Mouse (Mus musculus) forebrain, embryonic 16.5 days (tissue): ENCODE measurements around the gene Selenoi. TPM values are rescaled to one million over a fixed set of nuclear protein-coding genes. Genes with fewer than 3 reads are reported as not detected.

Source experiments
- ATAC-seq: fragments of 200-750 bp; cut with Nextera tagmentation; 2 replicates; pipeline ENCODE4 v1.8.0; 2017; ENCODE audit warnings: mild to moderate bottlenecking, moderate library complexity
- H3K27ac ChIP-seq: fragments of 300-500 bp; sonication (generic); 2 replicates; pipeline ENCODE4 v1.5.1; 2014; ENCODE audit warnings: low read length, control low read depth
- H3K27me3 ChIP-seq: fragments of 300-500 bp; sonication (generic); replicated peaks from 2 replicates; pipeline ENCODE4 v1.6.1; 2014; ENCODE audit warnings: low read length; ENCODE audit not compliant: control insufficient read depth, insufficient read depth
- H3K36me3 ChIP-seq: fragments of 300-500 bp; sonication (generic); 2 replicates; pipeline ENCODE4 v1.6.1; 2014; ENCODE audit not compliant: control insufficient read depth, insufficient read depth
- H3K4me1 ChIP-seq: fragments of 300-500 bp; sonication (generic); replicated peaks from 2 replicates; pipeline ENCODE4 v1.6.1; 2014; ENCODE audit warnings: low read length; ENCODE audit not compliant: control insufficient read depth, insufficient read depth
- H3K4me2 ChIP-seq: fragments of 300-500 bp; sonication (generic); 2 replicates; pipeline ENCODE4 v1.6.1; 2014; ENCODE audit warnings: mild to moderate bottlenecking, low read length, control low read depth
- H3K4me3 ChIP-seq: fragments of 300-500 bp; sonication (generic); replicated peaks from 2 replicates; pipeline ENCODE4 v1.5.1; 2014; ENCODE audit warnings: mild to moderate bottlenecking, low read length, control low read depth
- H3K9ac ChIP-seq: fragments of 300-500 bp; sonication (generic); replicated peaks from 2 replicates; pipeline ENCODE4 v1.6.1; 2014; ENCODE audit warnings: low read depth, low read length, control low read depth
- H3K9me3 ChIP-seq: fragments of 300-500 bp; sonication (generic); 2 replicates; pipeline ENCODE4 v1.6.1; 2016; ENCODE audit warnings: low read length; ENCODE audit not compliant: control insufficient read depth
- WGBS: fragments of 180-500 bp; shearing (Covaris S2); extraction: QIAGEN DNeasy Blood & Tissue Kit; methylation state at CpG from one replicate; pipeline ENCODE4 v1.1.7; 2014; 5-methylcytosine and 5-hydroxymethylcytosine counted together
- polyA plus RNA-seq: library from polyadenylated mRNA; unstranded; fragments of >200 nt; fragmentation: Nextera tagmentation; extraction: Ambion mirVana; gene quantifications from 2 replicates; pipeline ENCODE4 v1.2.1, GENCODE M21; 2015

Selenoi gene
- polyA plus RNA-seq, 1 experiment from 2014 or later: 30.1 TPM

- no peaks in the 10 kb centered on the region for H3K27me3 ChIP-seq
- no peak for ATAC-seq
- H3K9me3 ChIP-seq: no peaks in the 10 kb centered on the region
- peaks cover 21% of the 10 kb centered on the region for H3K4me1 ChIP-seq
- peak overlapping the region; percentile 75 for H3K9ac ChIP-seq
- H3K4me3 ChIP-seq: peak overlapping the region; percentile 96
- peak overlapping the region; percentile 83 for H3K4me2 ChIP-seq
- H3K27ac ChIP-seq: peak overlapping the region; percentile 86
- H3K36me3 ChIP-seq: no peaks in the 10 kb centered on the region
- WGBS: 31% methylated on average over 16 of the region's 16 CpGs
Measured at GRCm38 (mm10) chr5:30231891-30232270, 500 bp upstream of the Selenoi start.

- H3K9ac ChIP-seq: peak overlapping the region; percentile 91
- no peaks in the 10 kb centered on the region for H3K36me3 ChIP-seq
- peaks cover 21% of the 10 kb centered on the region for H3K4me1 ChIP-seq
- 2% methylated on average over 15 of the region's 15 CpGs for WGBS
- H3K27me3 ChIP-seq: no peaks in the 10 kb centered on the region
- H3K9me3 ChIP-seq: no peaks in the 10 kb centered on the region
- ATAC-seq: no peak
- H3K4me3 ChIP-seq: peak overlapping the region; percentile 96
- peak overlapping the region; percentile 83 for H3K4me2 ChIP-seq
- peak overlapping the region; percentile 93 for H3K27ac ChIP-seq
Measured at GRCm38 (mm10) chr5:30233042-30233441, 661 bp downstream of the Selenoi start.

- Histone ChIP-seq H3K27me3 (no peaks in the 10 kb centered on the region), H3K9me3 (no peaks in the 10 kb centered on the region), H3K27ac (no peak overlapping the region), H3K9ac (no peak overlapping the region), H3K4me3 (peak overlapping the region; percentile 96; the same call in 1 of the 2 replicates), H3K4me2 (peak overlapping the region; percentile 83), H3K36me3 (no peaks in the 10 kb centered on the region), H3K4me1 (peaks cover 21% of the 10 kb centered on the region)
- 63% methylated on average over 8 of the region's 8 CpGs for WGBS
- ATAC-seq: no peak
Measured at GRCm38 (mm10) chr5:30233979-30234378, 1.6 kb downstream of the Selenoi start.

GRCm38 (mm10) chr5:30235641-30236126 lies 3.3 kb downstream of the Selenoi start:
- no peak for ATAC-seq
- no peaks in the 10 kb centered on the region for H3K36me3 ChIP-seq
- peaks cover 21% of the 10 kb centered on the region for H3K4me1 ChIP-seq
- H3K27me3 ChIP-seq: no peaks in the 10 kb centered on the region
- H3K4me3 ChIP-seq: no peak overlapping the region
- no peaks in the 10 kb centered on the region for H3K9me3 ChIP-seq
- no peak overlapping the region for H3K27ac ChIP-seq
- 91% methylated on average over 2 of the region's 2 CpGs for WGBS
- no peak overlapping the region for H3K9ac ChIP-seq
- H3K4me2 ChIP-seq: no peak overlapping the region

GRCm38 (mm10) chr5:30238533-30238932 lies 6.2 kb downstream of the Selenoi start:
- H3K4me3 ChIP-seq: no peak overlapping the region
- 96% methylated on average over 5 of the region's 5 CpGs for WGBS

GRCm38 (mm10) chr5:30240552-30240951 lies 8.2 kb downstream of the Selenoi start:
- no peaks in the 10 kb centered on the region for H3K9me3 ChIP-seq
- no peak for ATAC-seq
- WGBS: 96% methylated on average over 7 of the region's 7 CpGs
- no peaks in the 10 kb centered on the region for H3K4me1 ChIP-seq
- no peaks in the 10 kb centered on the region for H3K36me3 ChIP-seq
- H3K9ac ChIP-seq: no peak overlapping the region
- H3K27ac ChIP-seq: no peak overlapping the region
- H3K4me3 ChIP-seq: no peak overlapping the region
- H3K27me3 ChIP-seq: no peaks in the 10 kb centered on the region
- H3K4me2 ChIP-seq: no peak overlapping the region

More at GRCm38 (mm10) chr5:30238533-30238932, 6.2 kb downstream of the Selenoi start:
- H3K4me1 ChIP-seq: peaks cover 10% of the 10 kb centered on the region
- H3K36me3 ChIP-seq: no peaks in the 10 kb centered on the region
- no peaks in the 10 kb centered on the region for H3K9me3 ChIP-seq
- no peaks in the 10 kb centered on the region for H3K27me3 ChIP-seq
- H3K27ac ChIP-seq: no peak overlapping the region
- no peak overlapping the region for H3K9ac ChIP-seq
- no peak overlapping the region for H3K4me2 ChIP-seq
- ATAC-seq: no peak

- no peak overlapping the region for H3K9ac ChIP-seq
- no peak overlapping the region for H3K4me3 ChIP-seq
- no peak overlapping the region for H3K4me2 ChIP-seq
- H3K27ac ChIP-seq: no peak overlapping the region
- no peaks in the 10 kb centered on the region for H3K27me3 ChIP-seq
- WGBS: 70% methylated on average over 1 of the region's 1 CpGs
- no peak for ATAC-seq
- H3K9me3 ChIP-seq: no peaks in the 10 kb centered on the region
- H3K36me3 ChIP-seq: no peaks in the 10 kb centered on the region
- no peaks in the 10 kb centered on the region for H3K4me1 ChIP-seq
Measured at GRCm38 (mm10) chr5:30242410-30242809, 10.0 kb downstream of the Selenoi start.

GRCm38 (mm10) chr5:30243741-30244140 lies 11.4 kb downstream of the Selenoi start:
- no peak for ATAC-seq
- Histone ChIP-seq H3K27ac (no peak overlapping the region), H3K9ac (no peak overlapping the region), H3K4me1 (no peaks in the 10 kb centered on the region), H3K4me2 (no peak overlapping the region), H3K9me3 (no peaks in the 10 kb centered on the region), H3K36me3 (no peaks in the 10 kb centered on the region), H3K4me3 (no peak overlapping the region), H3K27me3 (no peaks in the 10 kb centered on the region)
- WGBS: 64% methylated on average over 9 of the region's 9 CpGs

GRCm38 (mm10) chr5:30245861-30246416 lies 13.6 kb downstream of the Selenoi start:
- Histone ChIP-seq H3K9me3 (no peaks in the 10 kb centered on the region), H3K27ac (no peak overlapping the region), H3K4me2 (no peak overlapping the region), H3K4me1 (no peaks in the 10 kb centered on the region), H3K27me3 (no peaks in the 10 kb centered on the region), H3K9ac (no peak overlapping the region), H3K4me3 (no peak overlapping the region), H3K36me3 (no peaks in the 10 kb centered on the region)
- whole genome bisulfite sequencing: 93% methylated on average over 9 of the region's 9 CpGs
- ATAC-seq: no peak

GRCm38 (mm10) chr5:30247666-30248065 lies 15.3 kb downstream of the Selenoi start:
- Histone ChIP-seq H3K4me1 (no peaks in the 10 kb centered on the region), H3K4me3 (no peak overlapping the region), H3K36me3 (no peaks in the 10 kb centered on the region), H3K27me3 (no peaks in the 10 kb centered on the region), H3K27ac (no peak overlapping the region), H3K4me2 (no peak overlapping the region), H3K9me3 (no peaks in the 10 kb centered on the region), H3K9ac (no peak overlapping the region)
- WGBS: 92% methylated on average over 1 of the region's 1 CpGs
- no peak for ATAC-seq
